Mouse (Mus musculus) erythroblast, embryonic 14.5 days (primary cell): ENCODE measurements around the gene Kpna7.

Experiments used
- GATA1 ChIP-seq: IDR thresholded peaks from 2 replicates; pipeline ENCODE4 v1.6.1; 2012; ENCODE audit warnings: low read length, inconsistent platforms, mixed read lengths
- TAL1 ChIP-seq: IDR thresholded peaks from 3 replicates; pipeline ENCODE4 v1.6.1; 2012; ENCODE audit warnings: low read length, inconsistent platforms, mixed read lengths

DNA sequence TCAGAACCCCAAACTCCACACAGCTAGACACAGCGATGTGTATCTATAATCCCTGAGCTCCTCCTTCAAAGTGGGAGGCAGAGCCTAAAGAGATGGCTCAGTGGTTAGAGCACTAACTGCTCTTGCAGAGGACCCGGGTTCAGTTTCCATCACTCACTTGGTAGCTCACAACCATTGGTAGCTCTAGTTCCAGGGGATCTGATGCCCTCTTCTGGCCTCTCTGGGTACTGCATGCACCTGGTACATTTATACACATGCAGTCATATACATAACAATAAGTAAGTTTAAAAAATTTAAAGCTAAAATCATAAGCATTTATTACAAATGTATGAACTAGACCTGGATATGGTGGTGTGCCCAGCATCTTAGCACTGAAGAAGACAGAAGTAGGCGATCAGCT lies 100.6 kb downstream of the Kpna7 start:
- TF ChIP-seq TAL1, result no peak
- TF ChIP-seq GATA1, result no peak
